Mouse (Mus musculus): ENCODE measurements around the gene Oasl1. TPM values are rescaled to one million over a fixed set of nuclear protein-coding genes. Genes with fewer than 3 reads are reported as not detected.
"Not testable (repeated sequence)": the region's sequence is repeated elsewhere in the genome, so short reads cannot be mapped to it uniquely, and the experiment has no call there.

Gene Oasl1
- polyA plus RNA-seq, 1 experiment from 2014 or later, result 0.28 TPM

DNA sequence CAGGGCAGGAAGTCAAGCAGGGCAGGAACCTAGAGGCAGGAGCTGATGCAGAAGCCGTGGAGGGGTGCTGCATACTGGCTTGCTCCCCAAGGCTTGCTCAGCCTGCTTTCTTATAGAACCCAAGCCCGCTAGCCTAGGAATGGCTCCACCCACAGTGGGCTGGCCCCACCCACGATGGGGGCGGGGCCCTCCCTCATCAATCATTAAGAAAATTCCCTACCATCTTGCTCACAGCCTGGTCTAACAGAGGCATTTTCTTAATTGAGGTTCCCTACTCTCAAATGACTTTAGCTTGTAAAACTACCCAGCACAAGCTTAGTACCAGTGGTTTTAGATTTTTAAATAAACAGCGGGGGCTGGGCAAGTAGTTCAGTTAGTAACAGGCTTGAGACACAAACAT, 8.6 kb downstream of the Oasl1 start:
- no peak overlapping the region for H3K9ac ChIP-seq (replicated peaks)
- H3K27ac ChIP-seq, result no peak overlapping the region
- H3K9me3 ChIP-seq, result no peaks in the 10 kb centered on the region
- WGBS, result 67% methylated on average over 5 of the region's 5 CpGs
- no peaks in the 10 kb centered on the region for H3K27me3 ChIP-seq
- no peak overlapping the region for H3K4me3 ChIP-seq (replicated peaks)
- ATAC-seq, result no peak
- H3K4me1 ChIP-seq (replicated peaks), result peaks cover 6% of the 10 kb centered on the region
- no peaks in the 10 kb centered on the region for H3K36me3 ChIP-seq
- no peak overlapping the region for H3K4me2 ChIP-seq (replicated peaks)

DNA sequence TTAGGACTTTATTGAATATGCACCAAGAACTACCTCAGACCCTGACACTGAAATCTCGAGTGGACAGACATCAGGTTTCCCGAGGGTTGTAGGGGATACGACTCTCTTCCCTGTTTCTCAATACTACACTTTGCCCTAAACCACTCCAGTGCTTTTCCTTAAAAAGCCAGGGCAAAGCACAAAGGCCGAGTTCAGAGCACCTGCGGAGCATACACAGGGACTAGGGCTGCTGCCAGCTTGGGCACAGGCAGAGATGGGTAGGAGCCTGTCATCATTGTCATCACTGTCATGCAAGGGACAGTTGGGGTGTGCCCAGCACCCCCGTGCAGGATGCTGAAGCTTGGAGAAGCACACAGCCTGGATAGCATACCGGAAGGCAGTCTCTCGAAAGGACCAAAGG, 10.2 kb downstream of the Oasl1 start:
- WGBS, result 83% methylated on average over 8 of the region's 8 CpGs
- Histone ChIP-seq H3K9me3 (no peaks in the 10 kb centered on the region), H3K36me3 (no peaks in the 10 kb centered on the region), H3K27ac (no peak overlapping the region), H3K9ac (replicated peaks) (no peak overlapping the region), H3K4me2 (replicated peaks) (no peak overlapping the region), H3K4me1 (replicated peaks) (peaks cover 6% of the 10 kb centered on the region), H3K4me3 (replicated peaks) (no peak overlapping the region), H3K27me3 (no peaks in the 10 kb centered on the region)
- ATAC-seq, result no peak

DNA sequence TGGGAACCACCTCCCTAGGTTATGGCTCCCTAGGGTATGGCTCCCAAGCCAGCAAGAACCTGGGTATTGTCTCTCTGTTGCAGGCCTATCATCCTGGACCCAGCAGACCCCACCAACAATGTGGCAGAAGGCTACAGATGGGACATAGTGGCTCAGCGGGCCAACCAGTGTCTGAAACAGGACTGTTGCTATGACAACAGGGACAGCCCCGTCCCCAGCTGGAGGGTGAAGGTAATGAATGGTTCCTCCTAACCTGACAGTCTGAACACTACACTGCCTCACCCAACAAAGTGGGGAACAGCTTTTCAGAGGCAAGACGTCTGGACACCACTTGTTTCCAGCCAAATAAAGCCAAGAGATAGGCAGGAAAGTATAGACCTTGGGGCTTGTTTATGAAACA, 12.8 kb downstream of the Oasl1 start:
- no peaks in the 10 kb centered on the region for H3K36me3 ChIP-seq
- H3K4me1 ChIP-seq (replicated peaks), result peaks cover 6% of the 10 kb centered on the region
- H3K27ac ChIP-seq, result no peak overlapping the region
- 21% methylated on average over 3 of the region's 3 CpGs for WGBS
- H3K4me2 ChIP-seq (replicated peaks), result no peak overlapping the region
- no peaks in the 10 kb centered on the region for H3K9me3 ChIP-seq
- no peak for ATAC-seq
- no peak overlapping the region for H3K9ac ChIP-seq (replicated peaks)
- no peaks in the 10 kb centered on the region for H3K27me3 ChIP-seq
- H3K4me3 ChIP-seq (replicated peaks), result no peak overlapping the region

DNA sequence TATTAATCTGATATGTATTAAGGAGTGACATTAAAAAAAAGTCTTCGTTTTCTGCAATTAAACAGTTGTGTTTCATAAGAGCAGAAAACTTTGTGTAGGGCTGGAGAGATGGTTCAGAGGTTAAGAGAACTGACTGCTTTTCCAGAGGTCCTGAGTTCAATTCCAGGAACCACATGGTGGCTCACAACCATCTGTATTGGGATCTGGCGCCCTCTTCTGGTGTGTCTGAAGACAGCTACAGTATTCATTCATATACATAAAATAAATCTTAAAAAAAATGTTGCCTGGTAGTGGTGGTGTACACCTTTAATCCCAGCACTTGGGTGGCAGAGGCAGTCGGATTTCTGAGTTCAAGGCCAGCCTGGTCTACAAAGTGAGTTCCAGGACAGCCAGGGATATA, 18.1 kb downstream of the Oasl1 start:
- H3K36me3 ChIP-seq; H3K27me3 ChIP-seq; H3K9ac ChIP-seq (replicated peaks); ATAC-seq; H3K9me3 ChIP-seq; H3K4me3 ChIP-seq (replicated peaks); H3K27ac ChIP-seq: not testable (repeated sequence)
- Histone ChIP-seq H3K4me1 (replicated peaks) (peaks cover 18% of the 10 kb centered on the region), H3K4me2 (replicated peaks) (peak overlapping the region; percentile 88; the same call in 1 of the 2 replicates)
- 52% methylated on average over 3 of the region's 3 CpGs for WGBS

DNA sequence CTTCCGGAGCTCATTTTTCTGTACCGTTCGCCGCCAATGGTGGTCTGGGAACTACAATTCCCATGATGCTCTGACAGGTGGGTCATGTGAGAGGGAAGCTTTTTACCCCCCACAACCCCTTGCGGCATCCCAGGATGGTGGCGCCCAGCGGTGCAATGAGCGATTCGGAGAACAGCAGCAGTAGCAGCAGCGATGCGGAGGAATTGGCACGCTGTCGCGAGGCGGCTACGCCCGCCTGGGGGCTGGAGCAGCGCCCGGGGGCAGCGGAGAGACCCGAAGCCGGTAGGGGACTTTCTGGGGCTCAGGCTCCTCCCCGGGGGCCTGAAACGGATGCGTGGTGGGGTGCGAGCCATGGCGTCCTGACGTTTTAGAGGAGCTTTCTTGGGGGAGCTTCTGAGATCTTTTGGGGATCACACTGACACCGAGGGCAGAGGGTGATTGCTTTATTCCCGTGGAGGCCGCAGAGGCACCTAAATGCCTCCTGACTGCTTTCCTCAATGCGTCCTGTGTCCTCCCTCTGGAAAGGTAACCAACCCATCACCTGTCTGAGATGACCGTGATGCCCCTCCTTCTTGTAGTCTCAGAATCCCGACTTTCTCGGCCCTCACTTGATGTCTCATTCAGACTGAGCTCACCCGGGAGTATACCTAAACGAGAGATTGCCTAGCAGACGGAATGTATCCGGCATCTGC, 19.2 kb downstream of the Oasl1 start, which contains the start of gene 2210016L21Rik:
2210016L21Rik (plus strand) TSS at position 85 of the 692 bp plus-strand sequence.
- Histone ChIP-seq H3K27ac (peak within 1 kb of the TSS; percentile 91), H3K36me3 (peaks cover 17% of the 10 kb centered on the region), H3K4me3 (replicated peaks) (peak within 1 kb of the TSS; percentile 93), H3K9me3 (no peaks in the 10 kb centered on the region), H3K9ac (replicated peaks) (peak within 1 kb of the TSS; percentile 91), H3K27me3 (no peaks in the 10 kb centered on the region), H3K4me2 (replicated peaks) (peak within 1 kb of the TSS; percentile 88), H3K4me1 (replicated peaks) (peaks cover 18% of the 10 kb centered on the region)
- WGBS, result under 1% methylated on average over 39 of the region's 39 CpGs
- ATAC-seq, result peak; percentile 95

DNA sequence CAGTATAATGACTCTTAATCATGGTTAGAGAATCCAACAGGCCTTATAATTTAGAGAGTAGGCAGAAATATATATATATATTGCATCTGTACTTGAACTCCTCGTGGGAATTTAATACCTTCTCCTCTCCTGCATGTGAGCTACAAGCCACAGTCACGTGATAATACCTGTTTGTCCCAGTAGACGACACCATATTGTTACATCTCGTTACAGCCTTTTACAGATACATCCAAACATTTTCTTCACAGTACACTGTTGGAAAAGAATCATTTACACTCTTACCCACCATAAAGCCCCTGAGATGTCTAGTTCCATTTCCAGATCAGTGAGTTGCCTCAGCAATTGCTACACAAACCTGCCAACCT, 19.7 kb downstream of the Oasl1 start:
- no peak for ATAC-seq
- WGBS, result 37% methylated on average over 4 of the region's 4 CpGs
- no peaks in the 10 kb centered on the region for H3K9me3 ChIP-seq
- H3K4me3 ChIP-seq (replicated peaks), result peak overlapping the region; percentile 93
- H3K4me1 ChIP-seq (replicated peaks), result peaks cover 18% of the 10 kb centered on the region
- H3K27me3 ChIP-seq, result no peaks in the 10 kb centered on the region
- peak overlapping the region; percentile 91 for H3K27ac ChIP-seq
- peak overlapping the region; percentile 91 for H3K9ac ChIP-seq (replicated peaks)
- peak overlapping the region; percentile 88 for H3K4me2 ChIP-seq (replicated peaks)
- H3K36me3 ChIP-seq, result peaks cover 22% of the 10 kb centered on the region

DNA sequence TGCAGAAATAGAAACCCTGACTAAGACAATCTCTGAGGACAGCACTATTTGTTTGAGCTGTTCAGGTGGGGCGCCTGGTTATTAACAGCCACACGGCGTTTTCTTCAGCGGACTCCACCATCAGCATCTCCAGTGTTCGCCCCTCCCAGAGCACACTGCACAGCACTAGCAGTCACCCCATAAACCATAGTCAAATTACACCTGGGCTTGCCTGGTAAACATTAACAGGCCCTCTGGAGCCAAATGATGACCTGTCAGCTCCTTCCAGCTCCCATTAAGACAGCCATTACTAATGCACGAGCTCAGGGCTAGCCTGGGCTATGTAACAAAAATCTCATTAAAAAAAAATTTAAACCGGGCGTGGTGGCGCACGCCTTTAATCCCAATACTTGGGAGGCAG, 22.0 kb downstream of the Oasl1 start:
- H3K9me3 ChIP-seq, result no peaks in the 10 kb centered on the region
- no peak overlapping the region for H3K27ac ChIP-seq
- peaks cover 30% of the 10 kb centered on the region for H3K4me1 ChIP-seq (replicated peaks)
- no peaks in the 10 kb centered on the region for H3K27me3 ChIP-seq
- H3K36me3 ChIP-seq, result peaks cover 45% of the 10 kb centered on the region
- no peak for ATAC-seq
- 97% methylated on average over 10 of the region's 10 CpGs for WGBS
- H3K4me3 ChIP-seq (replicated peaks), result no peak overlapping the region
- H3K9ac ChIP-seq (replicated peaks), result no peak overlapping the region
- H3K4me2 ChIP-seq (replicated peaks), result no peak overlapping the region

DNA sequence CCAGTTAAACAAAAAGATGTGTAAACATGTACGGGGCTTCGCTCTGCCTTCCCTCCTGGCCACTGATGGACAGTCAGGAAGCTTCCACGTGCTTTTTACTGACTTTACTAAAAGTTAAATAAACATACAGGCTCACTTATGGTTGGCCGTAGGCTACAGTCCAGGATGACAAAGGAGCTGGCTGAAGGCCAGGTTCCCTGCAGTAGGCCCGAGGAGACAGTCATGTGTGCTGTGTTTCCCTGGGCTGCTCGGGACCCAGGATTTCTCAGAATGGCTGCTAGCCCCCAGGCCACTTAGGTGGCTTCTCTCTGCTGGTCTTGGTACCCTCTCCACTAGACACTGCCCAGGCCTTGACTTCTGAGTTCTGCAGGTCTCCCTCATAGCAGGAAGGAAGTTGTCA, 25.9 kb downstream of the Oasl1 start:
- WGBS, result 83% methylated on average over 6 of the region's 6 CpGs
- Histone ChIP-seq H3K9ac (replicated peaks) (no peak overlapping the region), H3K4me3 (replicated peaks) (no peak overlapping the region), H3K27me3 (no peaks in the 10 kb centered on the region), H3K4me2 (replicated peaks) (no peak overlapping the region), H3K9me3 (no peaks in the 10 kb centered on the region), H3K27ac (0 out of 2 replicates have a peak overlapping the region, but pooled peaks have one; percentile 36), H3K4me1 (replicated peaks) (peaks cover 12% of the 10 kb centered on the region), H3K36me3 (peaks cover 46% of the 10 kb centered on the region)
- ATAC-seq, result no peak

DNA sequence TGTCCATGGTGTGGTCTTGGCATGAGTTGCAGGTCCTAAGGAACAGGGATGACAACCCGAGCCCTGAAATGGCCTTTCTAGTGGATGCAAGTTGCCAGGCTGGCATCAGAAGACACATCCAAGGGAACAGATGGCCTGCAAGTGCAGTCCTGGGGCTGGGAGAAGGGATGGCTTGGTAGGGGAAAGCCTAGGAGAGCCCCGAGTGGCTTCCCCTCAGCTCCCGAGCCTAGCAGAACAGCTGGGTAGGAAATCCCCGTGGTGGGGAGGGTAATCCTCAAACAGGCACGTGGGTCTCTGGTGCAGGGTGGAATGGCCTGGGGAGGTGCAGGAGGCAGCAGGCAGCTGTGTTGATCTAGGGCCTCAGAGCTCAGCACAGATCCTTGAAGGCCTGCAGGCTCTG, 26.3 kb downstream of the Oasl1 start:
- peaks cover 46% of the 10 kb centered on the region for H3K36me3 ChIP-seq
- peak; percentile 15; the same call in 1 of the 2 replicates for ATAC-seq
- H3K27ac ChIP-seq, result 0 out of 2 replicates have a peak overlapping the region, but pooled peaks have one; percentile 36

DNA sequence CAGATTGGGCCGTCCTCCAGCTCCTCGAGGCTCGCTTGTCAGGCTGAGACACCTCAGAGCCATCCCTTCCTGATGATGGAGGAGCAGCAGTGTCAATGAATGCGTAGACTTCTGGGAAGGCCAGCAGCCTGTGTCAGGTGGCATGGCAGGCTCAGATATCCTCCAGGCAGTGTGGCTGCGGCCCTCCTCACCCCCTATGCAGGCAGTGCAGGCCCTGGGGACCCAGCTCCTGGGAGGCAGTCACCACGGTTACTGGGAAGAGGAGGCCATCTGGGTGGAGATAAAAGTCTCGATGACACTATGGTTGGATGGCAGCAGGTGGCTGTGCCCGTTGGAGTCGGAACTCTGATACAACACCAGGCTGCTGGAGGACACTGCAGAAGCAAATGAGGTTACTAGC, 26.8 kb downstream of the Oasl1 start:
- Histone ChIP-seq H3K27ac (peak overlapping the region; percentile 36; the same call in 1 of the 2 replicates), H3K4me2 (replicated peaks) (no peak overlapping the region), H3K36me3 (peaks cover 46% of the 10 kb centered on the region), H3K4me1 (replicated peaks) (peaks cover 12% of the 10 kb centered on the region), H3K9me3 (no peaks in the 10 kb centered on the region), H3K9ac (replicated peaks) (no peak overlapping the region; the same call in 1 of the 2 replicates), H3K27me3 (no peaks in the 10 kb centered on the region), H3K4me3 (replicated peaks) (no peak overlapping the region)
- no peak for ATAC-seq
- 74% methylated on average over 9 of the region's 9 CpGs for WGBS

More for the DNA sequence above, 26.3 kb downstream of the Oasl1 start:
- no peak overlapping the region for H3K4me3 ChIP-seq (replicated peaks)
- no peaks in the 10 kb centered on the region for H3K9me3 ChIP-seq
- no peaks in the 10 kb centered on the region for H3K27me3 ChIP-seq
- no peak overlapping the region for H3K4me2 ChIP-seq (replicated peaks)
- H3K4me1 ChIP-seq (replicated peaks), result peaks cover 12% of the 10 kb centered on the region
- no peak overlapping the region; the same call in 1 of the 2 replicates for H3K9ac ChIP-seq (replicated peaks)
- WGBS, result 61% methylated on average over 5 of the region's 5 CpGs

DNA sequence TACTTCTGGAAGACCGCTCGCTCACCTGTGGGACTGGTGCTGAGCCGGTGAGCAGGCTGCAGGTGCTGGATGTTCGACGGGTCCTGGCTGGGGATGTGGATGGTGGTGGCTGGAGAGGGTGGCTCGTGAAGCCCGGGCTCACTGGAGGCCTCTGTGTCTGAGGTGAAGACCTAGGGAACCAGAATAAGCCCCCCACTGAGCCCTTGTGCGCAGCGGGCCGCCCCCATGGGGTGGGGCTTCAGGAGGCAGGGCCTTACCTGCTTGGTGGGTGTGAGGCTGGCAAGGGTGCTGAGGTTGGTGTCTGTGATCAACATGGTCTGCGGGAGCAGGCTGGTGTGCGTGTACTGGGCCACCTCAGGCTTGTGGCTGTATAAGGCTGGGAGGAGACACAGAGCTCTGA, 27.6 kb downstream of the Oasl1 start:
- no peaks in the 10 kb centered on the region for H3K9me3 ChIP-seq
- no peak overlapping the region for H3K4me3 ChIP-seq (replicated peaks)
- no peak for ATAC-seq
- no peak overlapping the region for H3K9ac ChIP-seq (replicated peaks)
- no peak overlapping the region for H3K27ac ChIP-seq
- no peak overlapping the region for H3K4me2 ChIP-seq (replicated peaks)
- 69% methylated on average over 12 of the region's 12 CpGs for WGBS
- H3K36me3 ChIP-seq, result peaks cover 45% of the 10 kb centered on the region
- H3K4me1 ChIP-seq (replicated peaks), result peaks cover 12% of the 10 kb centered on the region
- H3K27me3 ChIP-seq, result no peaks in the 10 kb centered on the region

DNA sequence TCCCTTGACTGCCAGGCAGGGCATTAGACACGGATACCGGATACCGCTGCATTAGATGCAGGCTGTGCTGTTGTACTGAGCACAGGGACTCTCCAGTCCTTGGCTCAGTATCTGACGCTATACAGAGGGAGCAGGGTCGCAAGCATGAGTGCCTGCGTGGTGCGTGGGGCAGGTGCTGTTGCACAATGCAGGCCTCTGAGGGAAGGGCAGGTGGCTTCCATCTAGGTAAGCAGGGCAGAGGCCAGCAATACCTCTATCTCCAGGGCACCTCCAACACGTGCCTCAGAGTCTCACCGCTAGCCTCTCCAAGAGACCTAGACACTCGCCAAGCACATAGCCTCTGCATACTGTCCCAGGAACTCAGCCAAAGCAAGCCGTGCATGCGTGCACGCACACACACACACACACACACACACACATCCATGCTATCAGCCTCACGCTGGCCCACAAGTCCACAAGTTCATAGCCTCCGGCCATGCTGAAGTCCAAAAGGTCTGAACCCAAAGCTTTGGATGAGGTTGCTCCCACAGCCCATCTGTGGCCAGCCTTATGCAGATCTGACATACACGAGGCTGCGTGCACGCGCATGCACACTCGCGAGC, 28.3 kb downstream of the Oasl1 start:
- H3K27me3 ChIP-seq, result no peaks in the 10 kb centered on the region
- no peaks in the 10 kb centered on the region for H3K9me3 ChIP-seq
- H3K4me2 ChIP-seq (replicated peaks), result no peak overlapping the region
- H3K36me3 ChIP-seq, result peaks cover 38% of the 10 kb centered on the region
- H3K4me3 ChIP-seq (replicated peaks), result no peak overlapping the region
- ATAC-seq, result peak; percentile 27; the same call in 1 of the 2 replicates
- peaks cover 12% of the 10 kb centered on the region for H3K4me1 ChIP-seq (replicated peaks)
- H3K27ac ChIP-seq, result no peak overlapping the region
- no peak overlapping the region for H3K9ac ChIP-seq (replicated peaks)
- WGBS, result 87% methylated on average over 21 of the region's 21 CpGs

Measured in midbrain, embryonic 13.5 days (tissue).